Mouse (Mus musculus): Measurements from ENCODE around the gene Wdr83. TPM values are rescaled to one million over a fixed set of nuclear protein-coding genes. Genes with fewer than 3 reads are reported as not detected.
"Not testable (repeated sequence)": the region's sequence is repeated elsewhere in the genome, so short reads cannot be mapped to it uniquely, and the experiment has no call there.

Gene Wdr83
- polyA plus RNA-seq, 1 experiment from 2014 or later: 33.8 TPM

DNA sequence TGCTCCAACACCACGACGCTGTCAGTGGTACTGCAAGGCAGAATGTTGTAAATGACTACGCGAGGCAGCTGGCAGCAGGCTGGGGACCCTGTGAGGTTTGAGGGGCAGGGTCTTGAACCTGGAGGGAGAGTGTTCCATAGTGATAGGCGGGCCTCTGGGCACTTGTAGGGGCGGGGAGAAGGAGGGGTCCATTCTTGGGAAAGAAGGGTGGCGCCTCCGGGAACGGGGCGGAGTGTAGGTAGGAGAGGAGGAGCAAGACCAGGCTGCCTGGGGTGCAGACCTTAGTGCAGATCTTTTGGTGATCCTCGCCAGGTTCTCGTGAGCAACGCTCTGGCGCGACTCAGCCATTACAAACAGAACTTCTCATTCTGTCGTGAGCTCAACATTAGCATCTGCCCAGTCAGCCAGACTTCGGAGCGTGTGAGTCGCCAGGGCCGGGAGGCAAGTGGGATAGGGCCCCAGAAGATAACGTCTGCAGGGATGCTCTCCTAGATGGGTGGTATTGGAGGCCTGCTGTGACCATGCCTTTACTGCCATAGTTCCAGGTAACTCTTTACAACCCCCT lies 10.5 kb upstream of the Wdr83 start:
- DNase-seq (ENCODE audit: low spot score) (no peak), ATAC-seq (replicated peaks; ENCODE audit: low FRiP score, low read depth) (no peak)
- no peaks in the 10 kb centered on the region for H3K27me3 ChIP-seq (ENCODE audit: insufficient read depth, low read length)
- WGBS: 47% methylated on average over 21 of the region's 21 CpGs
- no peak for TF ChIP-seq CTCF (IDR thresholded peaks at IDR 0.05; ENCODE audit: low read depth)
- H3K27ac ChIP-seq: no peak overlapping the region
- no peaks in the 10 kb centered on the region for H3K4me1 ChIP-seq (replicated peaks; ENCODE audit: insufficient read depth, low read length)
- H3K4me3 ChIP-seq (replicated peaks; ENCODE audit: low read depth, low read length): no peak overlapping the region
- H3K36me3 ChIP-seq (ENCODE audit: insufficient read depth, low read length): peaks cover 47% of the 10 kb centered on the region
- H3K9ac ChIP-seq (ENCODE audit: low read depth, low read length): no peak overlapping the region
- H3K4me2 ChIP-seq (ENCODE audit: low read length): no peak overlapping the region
- no peaks in the 10 kb centered on the region for H3K9me3 ChIP-seq (replicated peaks; ENCODE audit: low read length)

DNA sequence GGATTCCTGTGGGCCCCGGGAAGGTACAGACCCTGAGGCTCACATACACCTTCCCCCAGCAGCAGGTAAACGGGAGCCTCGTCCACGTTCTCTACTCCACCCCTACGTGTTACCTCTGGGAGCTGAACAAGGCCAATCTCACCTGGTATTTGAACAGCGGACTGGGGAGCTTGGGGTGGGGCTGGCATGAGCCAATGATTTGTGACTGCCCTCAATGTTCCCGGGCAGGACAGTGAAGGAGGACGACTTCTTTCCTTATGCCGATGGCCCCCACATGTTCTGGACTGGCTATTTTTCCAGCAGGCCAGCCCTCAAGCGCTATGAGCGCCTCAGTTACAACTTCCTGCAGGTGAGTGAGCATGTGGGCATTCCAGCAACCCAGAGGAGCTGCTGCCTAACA lies 9.8 kb upstream of the Wdr83 start:
- ATAC-seq (replicated peaks; ENCODE audit: low FRiP score, low read depth) (no peak), DNase-seq (ENCODE audit: low spot score) (no peak)
- no peaks in the 10 kb centered on the region for H3K4me1 ChIP-seq (replicated peaks; ENCODE audit: insufficient read depth, low read length)
- H3K4me3 ChIP-seq (replicated peaks; ENCODE audit: low read depth, low read length): no peak overlapping the region
- no peaks in the 10 kb centered on the region for H3K9me3 ChIP-seq (replicated peaks; ENCODE audit: low read length)
- no peak overlapping the region for H3K4me2 ChIP-seq (ENCODE audit: low read length)
- no peak overlapping the region for H3K9ac ChIP-seq (ENCODE audit: low read depth, low read length)
- H3K27me3 ChIP-seq (ENCODE audit: insufficient read depth, low read length): no peaks in the 10 kb centered on the region
- WGBS: 89% methylated on average over 11 of the region's 11 CpGs
- peaks cover 43% of the 10 kb centered on the region; the same call in 1 of the 2 replicates for H3K36me3 ChIP-seq (ENCODE audit: insufficient read depth, low read length)
- H3K27ac ChIP-seq: no peak overlapping the region
- no peak for TF ChIP-seq CTCF (IDR thresholded peaks at IDR 0.05; ENCODE audit: low read depth)

DNA sequence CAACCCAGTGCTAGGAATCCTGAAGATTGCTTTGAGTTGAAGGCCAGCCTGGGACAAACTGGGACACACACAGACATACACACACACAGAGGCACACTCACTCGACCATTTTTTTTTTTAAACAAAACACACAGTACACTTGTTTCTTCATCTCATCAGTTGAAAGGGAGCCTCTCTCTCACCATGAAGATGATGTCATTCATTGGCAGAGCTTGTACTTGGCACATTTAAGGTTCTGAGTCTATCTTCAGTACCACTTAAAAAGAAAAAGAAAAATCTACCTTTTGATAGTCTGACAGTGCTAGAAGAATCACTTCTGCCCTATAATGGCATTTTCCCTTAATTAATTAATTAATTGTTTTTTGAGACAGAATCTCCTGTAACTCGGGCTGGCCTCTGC lies 7.7 kb upstream of the Wdr83 start:
- no peaks in the 10 kb centered on the region; the same call in 1 of the 2 replicates for H3K4me1 ChIP-seq (replicated peaks; ENCODE audit: insufficient read depth, low read length)
- DNase-seq (ENCODE audit: low spot score) (no peak), ATAC-seq (replicated peaks; ENCODE audit: low FRiP score, low read depth) (no peak)
- no peaks in the 10 kb centered on the region for H3K27me3 ChIP-seq (ENCODE audit: insufficient read depth, low read length)
- H3K36me3 ChIP-seq (ENCODE audit: insufficient read depth, low read length): peaks cover 34% of the 10 kb centered on the region
- H3K9me3 ChIP-seq (replicated peaks; ENCODE audit: low read length): no peaks in the 10 kb centered on the region
- no peak for TF ChIP-seq CTCF (IDR thresholded peaks at IDR 0.05; ENCODE audit: low read depth)
- 90% methylated on average over 2 of the region's 2 CpGs for WGBS
- H3K9ac ChIP-seq (ENCODE audit: low read depth, low read length): no peak overlapping the region
- H3K4me3 ChIP-seq (replicated peaks; ENCODE audit: low read depth, low read length): no peak overlapping the region
- H3K27ac ChIP-seq: no peak overlapping the region
- H3K4me2 ChIP-seq (ENCODE audit: low read length): no peak overlapping the region

- no peak overlapping the region for H3K4me3 ChIP-seq (replicated peaks; ENCODE audit: low read depth, low read length)
- no peak overlapping the region for H3K4me2 ChIP-seq (ENCODE audit: low read length)
- WGBS: 84% methylated on average over 3 of the region's 3 CpGs
- no peaks in the 10 kb centered on the region for H3K9me3 ChIP-seq (replicated peaks; ENCODE audit: low read length)
- H3K9ac ChIP-seq (ENCODE audit: low read depth, low read length): no peak overlapping the region
- no peaks in the 10 kb centered on the region for H3K27me3 ChIP-seq (ENCODE audit: insufficient read depth, low read length)
- H3K4me1 ChIP-seq (replicated peaks; ENCODE audit: insufficient read depth, low read length): no peaks in the 10 kb centered on the region; the same call in 1 of the 2 replicates
- no peak overlapping the region for H3K27ac ChIP-seq
- DNase-seq (ENCODE audit: low spot score) (peak; percentile 15), ATAC-seq (replicated peaks; ENCODE audit: low FRiP score, low read depth) (no peak)
- H3K36me3 ChIP-seq (ENCODE audit: insufficient read depth, low read length): peaks cover 25% of the 10 kb centered on the region
- peak; percentile 45 for TF ChIP-seq CTCF (IDR thresholded peaks at IDR 0.05; ENCODE audit: low read depth)
Observed at GRCm38 (mm10) chr8:85086238-85086637, 5.1 kb upstream of the Wdr83 start.

DNA sequence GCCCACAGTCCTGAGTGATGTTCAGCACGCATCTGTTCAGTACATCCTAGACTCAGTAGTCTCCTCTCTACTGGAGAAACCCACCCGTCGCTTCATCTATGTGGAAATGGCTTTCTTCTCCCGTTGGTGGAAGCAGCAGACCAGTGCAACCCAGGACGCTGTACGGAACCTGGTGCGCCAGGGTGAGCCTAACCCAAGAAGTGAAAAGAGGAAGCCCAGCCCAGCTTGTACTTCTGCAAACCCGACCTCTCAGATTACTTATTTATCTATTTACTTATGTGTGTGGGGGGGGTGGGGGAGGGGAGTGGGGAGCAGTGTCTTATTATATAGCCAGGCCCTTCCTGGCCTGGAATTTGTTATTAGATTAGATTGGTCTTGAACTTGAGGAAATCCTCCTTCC lies 3.5 kb upstream of the Wdr83 start:
- ATAC-seq (replicated peaks; ENCODE audit: low FRiP score, low read depth): no peak
- H3K36me3 ChIP-seq (ENCODE audit: insufficient read depth, low read length): peaks cover 25% of the 10 kb centered on the region
- no peak for DNase-seq (ENCODE audit: low spot score)
- no peak for TF ChIP-seq CTCF (IDR thresholded peaks at IDR 0.05; ENCODE audit: low read depth)
- no peak overlapping the region for H3K27ac ChIP-seq
- H3K9ac ChIP-seq (ENCODE audit: low read depth, low read length): no peak overlapping the region
- H3K4me1 ChIP-seq (replicated peaks; ENCODE audit: insufficient read depth, low read length): no peaks in the 10 kb centered on the region; the same call in 1 of the 2 replicates
- no peaks in the 10 kb centered on the region for H3K9me3 ChIP-seq (replicated peaks; ENCODE audit: low read length)
- 89% methylated on average over 8 of the region's 8 CpGs for WGBS
- no peaks in the 10 kb centered on the region for H3K27me3 ChIP-seq (ENCODE audit: insufficient read depth, low read length)
- no peak overlapping the region for H3K4me3 ChIP-seq (replicated peaks; ENCODE audit: low read depth, low read length)
- no peak overlapping the region for H3K4me2 ChIP-seq (ENCODE audit: low read length)

GRCm38 (mm10) chr8:85083108-85083813 lies 2.2 kb upstream of the Wdr83 start, which contains the start of gene Man2b1:
Gene Man2b1 (plus strand): TSS chr8:85083270.
- H3K4me2 ChIP-seq (ENCODE audit: low read length): peak within 1 kb of the TSS; percentile 95
- peak within 1 kb of the TSS; percentile 62; the same call in 1 of the 2 replicates for H3K27ac ChIP-seq
- H3K9ac ChIP-seq (ENCODE audit: low read depth, low read length): peak within 1 kb of the TSS; percentile 73
- peak; percentile 93 for DNase-seq (ENCODE audit: low spot score)
- H3K27me3 ChIP-seq (ENCODE audit: insufficient read depth, low read length): no peaks in the 10 kb centered on the region
- H3K4me3 ChIP-seq (replicated peaks; ENCODE audit: low read depth, low read length): peak within 1 kb of the TSS; percentile 65
- WGBS: 3% methylated on average over 30 of the region's 30 CpGs
- ATAC-seq (replicated peaks; ENCODE audit: low FRiP score, low read depth): peak; percentile 86
- no peaks in the 10 kb centered on the region; the same call in 1 of the 2 replicates for H3K4me1 ChIP-seq (replicated peaks; ENCODE audit: insufficient read depth, low read length)
- peak; percentile 52; the same call in 1 of the 2 replicates for TF ChIP-seq CTCF (IDR thresholded peaks at IDR 0.05; ENCODE audit: low read depth)
- H3K36me3 ChIP-seq (ENCODE audit: insufficient read depth, low read length): peaks cover 22% of the 10 kb centered on the region
- no peaks in the 10 kb centered on the region for H3K9me3 ChIP-seq (replicated peaks; ENCODE audit: low read length)

GRCm38 (mm10) chr8:85082169-85082568 lies 1.1 kb upstream of the Wdr83 start:
- H3K36me3 ChIP-seq (ENCODE audit: insufficient read depth, low read length): peaks cover 13% of the 10 kb centered on the region
- not testable (repeated sequence) for ATAC-seq (replicated peaks; ENCODE audit: low FRiP score, low read depth); H3K27ac ChIP-seq; H3K9ac ChIP-seq (ENCODE audit: low read depth, low read length); H3K27me3 ChIP-seq (ENCODE audit: insufficient read depth, low read length); H3K4me1 ChIP-seq (replicated peaks; ENCODE audit: insufficient read depth, low read length); H3K4me2 ChIP-seq (ENCODE audit: low read length); H3K4me3 ChIP-seq (replicated peaks; ENCODE audit: low read depth, low read length); H3K9me3 ChIP-seq (replicated peaks; ENCODE audit: low read length); DNase-seq (ENCODE audit: low spot score)
- 86% methylated on average over 4 of the region's 4 CpGs for WGBS
